Mouse (Mus musculus): ENCODE measurements around the gene Cotl1. TPM values are rescaled to one million over a fixed set of nuclear protein-coding genes. Genes with fewer than 3 reads are reported as not detected.
"Not testable (repeated sequence)": the region's sequence is repeated elsewhere in the genome, so short reads cannot be mapped to it uniquely, and the experiment has no call there.

Cotl1 gene
- polyA plus RNA-seq, 1 experiment, result 264 TPM

DNA sequence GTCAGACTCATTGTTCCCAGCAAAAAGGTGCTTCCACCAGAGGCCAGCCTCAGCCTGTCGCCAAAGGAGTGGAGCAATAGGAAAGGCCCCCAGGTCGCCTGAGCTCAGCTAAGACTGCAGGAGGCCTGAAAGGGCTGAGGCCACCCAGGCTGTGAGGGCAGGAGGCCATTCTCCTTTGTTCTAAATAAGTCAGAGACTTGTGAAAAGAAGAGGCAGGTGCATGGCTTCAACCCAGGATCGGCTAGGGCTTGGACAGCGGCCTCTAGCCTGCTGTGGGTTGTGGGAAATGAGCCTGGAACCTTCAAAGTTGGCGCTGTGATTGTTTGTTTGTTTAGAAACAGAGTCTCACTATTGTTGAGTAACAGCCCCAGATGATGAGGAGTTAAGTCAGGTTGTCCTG lies 13.7 kb upstream of the Cotl1 start:
- H3K4me3 ChIP-seq (ENCODE audit: low read depth, low read length), result no peak overlapping the region
- H3K27ac ChIP-seq (ENCODE audit: insufficient read depth, low read depth, low read length), result no peak overlapping the region
- no peaks in the 10 kb centered on the region for H3K27me3 ChIP-seq (ENCODE audit: control insufficient read depth, insufficient read depth, low read length)
- whole genome bisulfite sequencing, result 75% methylated on average over 5 of the region's 5 CpGs
- no peaks in the 10 kb centered on the region for H3K36me3 ChIP-seq (ENCODE audit: control insufficient read depth, insufficient read depth, low read length)
- TF ChIP-seq POLR2A (IDR thresholded peaks at IDR 0.05; ENCODE audit: low read depth, low read length) (no peak), CTCF (IDR thresholded peaks at IDR 0.05; ENCODE audit: extremely low read depth, insufficient read length, insufficient replicate concordance, low read depth, low read length) (no peak)
- no peaks in the 10 kb centered on the region for H3K4me1 ChIP-seq (ENCODE audit: control insufficient read depth, insufficient read depth, insufficient read length, low read length)

DNA sequence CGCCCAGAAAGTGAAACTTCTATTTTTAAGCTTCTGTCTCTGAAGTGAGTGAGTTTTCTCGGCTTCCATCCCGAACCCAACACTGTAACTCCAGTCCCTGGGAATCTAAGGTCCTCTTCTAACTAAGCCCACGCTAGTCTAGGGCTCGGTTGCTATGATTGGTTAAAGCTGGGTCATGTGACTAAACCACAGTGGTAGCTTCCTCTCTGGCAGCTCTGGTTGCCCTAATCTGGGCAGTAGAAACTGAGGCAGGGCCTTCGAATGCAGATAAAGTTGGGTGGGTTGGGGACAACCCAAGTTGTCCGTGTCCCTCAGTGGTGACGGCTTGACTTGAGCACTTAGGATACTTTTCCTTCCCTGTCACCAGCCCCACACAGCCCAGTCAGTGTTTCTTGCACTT lies 13.2 kb upstream of the Cotl1 start:
- H3K27me3 ChIP-seq (ENCODE audit: control insufficient read depth, insufficient read depth, low read length), result no peaks in the 10 kb centered on the region
- no peaks in the 10 kb centered on the region for H3K36me3 ChIP-seq (ENCODE audit: control insufficient read depth, insufficient read depth, low read length)
- no peaks in the 10 kb centered on the region for H3K4me1 ChIP-seq (ENCODE audit: control insufficient read depth, insufficient read depth, insufficient read length, low read length)
- H3K4me3 ChIP-seq (ENCODE audit: low read depth, low read length), result no peak overlapping the region
- TF ChIP-seq POLR2A (IDR thresholded peaks at IDR 0.05; ENCODE audit: low read depth, low read length) (no peak), CTCF (IDR thresholded peaks at IDR 0.05; ENCODE audit: extremely low read depth, insufficient read length, insufficient replicate concordance, low read depth, low read length) (no peak)
- H3K27ac ChIP-seq (ENCODE audit: insufficient read depth, low read depth, low read length), result no peak overlapping the region
- 83% methylated on average over 8 of the region's 8 CpGs for WGBS

DNA sequence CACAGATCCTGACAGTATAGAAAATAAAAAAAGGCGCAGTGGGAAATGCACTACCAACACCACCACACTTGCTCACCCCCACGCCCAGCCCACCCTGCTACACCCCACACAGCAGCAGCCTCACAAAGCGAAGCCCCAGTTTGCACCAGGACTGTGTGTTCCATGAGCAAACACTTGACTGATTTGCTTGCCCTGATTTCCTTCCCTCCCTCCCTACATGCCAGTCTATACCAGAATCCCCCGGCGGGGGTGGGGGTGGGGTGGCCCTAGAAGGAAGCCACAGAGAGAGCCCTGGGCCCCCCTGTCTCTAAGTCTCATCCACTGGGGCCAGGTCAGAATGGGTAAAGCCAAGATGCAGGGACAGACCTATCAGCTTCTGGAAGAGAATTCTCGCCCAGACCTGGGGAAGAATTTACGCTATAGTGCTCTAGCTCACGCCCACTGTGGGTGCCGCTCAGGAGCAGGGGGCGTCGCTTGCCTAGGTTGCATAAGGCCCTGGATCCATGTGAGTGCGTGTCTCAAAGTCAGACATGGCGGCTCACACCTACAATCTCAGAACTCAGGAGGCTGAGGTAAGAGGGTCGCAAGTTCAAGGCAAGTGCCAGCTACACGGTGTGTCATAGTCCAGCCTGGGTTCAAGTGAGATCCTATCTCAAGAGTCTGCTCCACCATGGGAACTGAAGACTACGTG lies 7.0 kb upstream of the Cotl1 start:
- TF ChIP-seq CTCF (IDR thresholded peaks at IDR 0.05; ENCODE audit: extremely low read depth, insufficient read length, insufficient replicate concordance, low read depth, low read length) (no peak), POLR2A (IDR thresholded peaks at IDR 0.05; ENCODE audit: low read depth, low read length) (no peak)
- 87% methylated on average over 16 of the region's 16 CpGs for WGBS
- Histone ChIP-seq H3K4me3 (ENCODE audit: low read depth, low read length) (no peak overlapping the region), H3K4me1 (ENCODE audit: control insufficient read depth, insufficient read depth, insufficient read length, low read length) (peaks cover 3% of the 10 kb centered on the region; the same call in 1 of the 2 replicates), H3K27ac (ENCODE audit: insufficient read depth, low read depth, low read length) (no peak overlapping the region), H3K27me3 (ENCODE audit: control insufficient read depth, insufficient read depth, low read length) (no peaks in the 10 kb centered on the region), H3K36me3 (ENCODE audit: control insufficient read depth, insufficient read depth, low read length) (no peaks in the 10 kb centered on the region)

GRCm38 (mm10) chr8:119845741-119846140 lies 5.4 kb upstream of the Cotl1 start:
- H3K27me3 ChIP-seq (ENCODE audit: control insufficient read depth, insufficient read depth, low read length); H3K4me1 ChIP-seq (ENCODE audit: control insufficient read depth, insufficient read depth, insufficient read length, low read length); H3K27ac ChIP-seq (ENCODE audit: insufficient read depth, low read depth, low read length); H3K4me3 ChIP-seq (ENCODE audit: low read depth, low read length); H3K36me3 ChIP-seq (ENCODE audit: control insufficient read depth, insufficient read depth, low read length): not testable (repeated sequence)
- WGBS, result 82% methylated on average over 7 of the region's 7 CpGs

- TF ChIP-seq POLR2A (IDR thresholded peaks at IDR 0.05; ENCODE audit: low read depth, low read length), result no peak
- TF ChIP-seq CTCF (IDR thresholded peaks at IDR 0.05; ENCODE audit: extremely low read depth, insufficient read length, insufficient replicate concordance, low read depth, low read length), result no peak
- WGBS, result 12% methylated on average over 8 of the region's 8 CpGs
- H3K4me1 ChIP-seq (ENCODE audit: control insufficient read depth, insufficient read depth, insufficient read length, low read length), result peaks cover 9% of the 10 kb centered on the region
- peak overlapping the region; percentile 16; the same call in 1 of the 2 replicates for H3K27ac ChIP-seq (ENCODE audit: insufficient read depth, low read depth, low read length)
- no peaks in the 10 kb centered on the region for H3K27me3 ChIP-seq (ENCODE audit: control insufficient read depth, insufficient read depth, low read length)
- no peaks in the 10 kb centered on the region for H3K36me3 ChIP-seq (ENCODE audit: control insufficient read depth, insufficient read depth, low read length)
- H3K4me3 ChIP-seq (ENCODE audit: low read depth, low read length), result no peak overlapping the region
These were observed 4.2 kb upstream of the Cotl1 start for GRCm38 (mm10) chr8:119844577-119844976.

DNA sequence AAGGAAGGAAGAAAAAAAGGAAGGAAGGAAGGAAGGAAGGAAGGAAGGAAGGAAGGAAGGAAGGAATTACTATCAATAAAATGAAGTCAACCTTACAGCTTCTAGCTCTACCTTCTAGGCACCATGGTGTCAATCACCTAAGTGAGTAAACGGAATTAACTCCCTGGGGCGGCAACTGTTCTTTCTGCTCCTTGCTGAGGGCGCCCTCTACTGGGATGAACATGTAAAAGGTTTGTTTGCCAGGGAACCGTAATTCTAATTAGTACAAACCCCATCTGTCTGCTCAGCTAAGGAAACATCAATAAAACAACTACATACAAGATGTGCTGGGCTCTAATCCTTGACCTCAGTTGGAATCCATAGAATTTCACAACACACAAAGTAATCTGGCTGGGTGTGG lies 3.1 kb upstream of the Cotl1 start:
- Histone ChIP-seq H3K36me3 (ENCODE audit: control insufficient read depth, insufficient read depth, low read length) (no peaks in the 10 kb centered on the region), H3K4me1 (ENCODE audit: control insufficient read depth, insufficient read depth, insufficient read length, low read length) (peaks cover 12% of the 10 kb centered on the region), H3K27me3 (ENCODE audit: control insufficient read depth, insufficient read depth, low read length) (no peaks in the 10 kb centered on the region), H3K27ac (ENCODE audit: insufficient read depth, low read depth, low read length) (no peak overlapping the region), H3K4me3 (ENCODE audit: low read depth, low read length) (no peak overlapping the region)
- 3% methylated on average over 4 of the region's 4 CpGs for WGBS
- TF ChIP-seq CTCF (IDR thresholded peaks at IDR 0.05; ENCODE audit: extremely low read depth, insufficient read length, insufficient replicate concordance, low read depth, low read length) (peak; percentile 70; the same call in 1 of the 2 replicates), POLR2A (IDR thresholded peaks at IDR 0.05; ENCODE audit: low read depth, low read length) (no peak)

DNA sequence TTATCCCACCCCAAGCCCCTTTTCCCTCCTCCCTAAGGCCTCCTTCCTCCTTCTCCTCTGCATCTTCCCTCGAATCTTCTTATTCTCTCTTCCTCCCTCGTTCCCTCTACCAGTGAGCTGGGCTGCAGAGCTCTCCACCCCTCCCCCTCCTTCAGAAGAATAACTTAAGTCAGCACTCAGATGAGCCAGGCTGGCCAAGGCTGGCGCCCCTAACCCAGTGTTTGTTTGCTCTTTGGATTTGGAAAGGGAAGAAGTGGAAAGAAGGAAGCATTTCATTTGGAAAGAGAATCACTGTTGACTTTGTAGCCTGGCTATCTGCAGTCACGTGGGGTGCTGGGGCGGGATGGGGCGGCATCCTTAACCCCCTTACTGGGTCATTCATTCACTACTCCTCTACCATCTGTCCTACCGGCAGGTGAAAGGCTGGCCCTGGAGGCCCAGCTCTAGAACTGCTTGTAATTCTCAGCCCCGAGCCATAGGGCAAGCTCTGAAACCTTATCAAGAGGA lies 614 bp upstream of the Cotl1 start:
- TF ChIP-seq POLR2A (IDR thresholded peaks at IDR 0.05; ENCODE audit: low read depth, low read length) (no peak), CTCF (IDR thresholded peaks at IDR 0.05; ENCODE audit: extremely low read depth, insufficient read length, insufficient replicate concordance, low read depth, low read length) (no peak)
- peaks cover 23% of the 10 kb centered on the region for H3K4me1 ChIP-seq (ENCODE audit: control insufficient read depth, insufficient read depth, insufficient read length, low read length)
- WGBS, result 14% methylated on average over 8 of the region's 8 CpGs
- no peaks in the 10 kb centered on the region; the same call in 1 of the 2 replicates for H3K36me3 ChIP-seq (ENCODE audit: control insufficient read depth, insufficient read depth, low read length)
- peak overlapping the region; percentile 92 for H3K4me3 ChIP-seq (ENCODE audit: low read depth, low read length)
- peak overlapping the region; percentile 71 for H3K27ac ChIP-seq (ENCODE audit: insufficient read depth, low read depth, low read length)
- H3K27me3 ChIP-seq (ENCODE audit: control insufficient read depth, insufficient read depth, low read length), result no peaks in the 10 kb centered on the region

Data from small intestine, adult 2 months (tissue).